Mouse (Mus musculus) ovary, postnatal 14 days (tissue): ENCODE data around the gene Phb2.

Experiments used
- DNase-seq: peaks from one replicate; pipeline ENCODE4 v3.0.0; 2022; ENCODE audit warnings: low spot score

The Phb2 gene

DNA sequence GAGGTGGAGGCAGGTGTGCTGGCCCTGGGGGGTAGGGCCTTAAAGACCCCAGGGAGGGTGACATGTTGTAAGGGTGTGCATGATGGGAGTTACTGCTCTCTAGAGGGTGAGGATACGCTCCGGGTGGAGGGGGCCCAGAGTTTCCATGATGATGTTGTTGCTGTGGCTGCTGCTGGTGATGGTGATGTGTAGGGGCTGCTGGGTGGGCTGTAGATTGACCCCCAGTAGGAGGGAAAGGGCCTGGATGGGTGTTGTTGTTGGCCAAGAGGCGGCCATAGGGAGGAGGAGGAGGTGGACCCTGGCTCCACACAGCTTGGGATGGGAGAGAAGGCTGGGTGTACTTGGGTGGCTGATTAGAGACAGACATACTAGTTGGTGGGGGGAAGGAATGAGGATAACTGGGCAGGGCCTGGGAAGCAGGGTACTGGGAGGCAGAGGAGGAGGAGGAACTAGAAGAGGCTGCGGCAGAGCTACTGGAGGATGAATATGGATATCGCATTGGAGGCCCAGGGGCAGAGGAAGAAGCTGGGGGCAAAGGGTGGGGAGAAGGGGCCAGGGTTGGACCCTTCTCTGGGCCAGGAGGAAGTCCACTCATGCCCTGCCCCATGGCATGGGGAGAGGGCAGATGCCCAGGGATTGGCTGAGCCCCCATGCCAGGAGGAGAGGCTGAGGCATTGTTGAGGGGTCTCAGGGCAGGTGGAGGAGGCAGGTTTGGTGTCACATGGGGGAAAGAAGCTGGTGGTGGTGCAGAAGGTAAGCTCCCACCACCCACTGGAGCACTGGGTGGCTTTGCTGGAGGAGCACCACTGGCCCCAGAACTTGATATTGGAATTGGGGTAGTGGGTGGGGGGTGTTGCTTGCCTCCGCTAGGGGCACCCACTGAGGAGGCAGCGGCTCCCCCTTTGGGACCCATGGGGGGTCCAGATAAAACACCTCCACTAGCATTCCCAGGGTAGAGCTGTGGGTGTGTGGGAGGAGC lies 34.8 kb downstream of the Phb2 start:
- DNase-seq = no peak

DNA sequence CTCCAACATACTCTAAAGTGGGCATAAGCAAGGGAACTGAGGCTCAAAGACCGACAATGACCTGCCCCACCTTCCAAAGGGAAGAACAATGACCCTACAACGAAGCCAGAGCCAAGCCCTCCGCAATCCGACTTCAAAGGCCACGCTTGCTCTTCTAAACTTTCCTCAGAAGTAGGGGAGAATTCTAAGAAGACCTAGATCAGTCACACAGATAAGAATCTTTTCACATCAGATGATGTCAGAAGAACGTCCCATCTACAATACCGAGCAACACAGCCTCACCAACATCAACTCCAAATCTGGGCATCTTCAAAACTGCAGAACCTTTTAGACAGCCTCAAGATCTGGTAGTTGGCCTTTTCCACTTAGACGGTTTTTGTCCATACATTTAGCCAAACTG lies 38.3 kb downstream of the Phb2 start:
- DNase-seq = no peak

DNA sequence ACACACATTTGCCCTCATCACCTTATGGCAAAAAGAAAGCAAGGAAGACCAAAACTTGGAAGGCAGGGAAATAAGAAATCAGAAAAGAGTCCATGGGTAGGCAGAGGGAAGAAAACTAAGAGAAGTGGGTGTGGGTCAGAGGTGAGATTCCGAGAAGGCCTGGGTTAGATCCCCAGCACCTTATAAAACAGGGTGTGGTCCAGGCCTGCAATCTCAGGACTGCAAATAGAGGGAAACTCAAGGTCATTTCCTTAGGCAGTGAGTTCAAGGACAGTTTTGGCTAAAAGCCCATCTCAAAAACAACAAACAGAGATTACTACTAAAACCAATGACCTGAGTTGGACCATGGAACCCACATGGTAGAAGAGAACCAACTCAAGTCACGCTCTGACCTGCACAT lies 41.7 kb downstream of the Phb2 start:
- no peak for DNase-seq

DNA sequence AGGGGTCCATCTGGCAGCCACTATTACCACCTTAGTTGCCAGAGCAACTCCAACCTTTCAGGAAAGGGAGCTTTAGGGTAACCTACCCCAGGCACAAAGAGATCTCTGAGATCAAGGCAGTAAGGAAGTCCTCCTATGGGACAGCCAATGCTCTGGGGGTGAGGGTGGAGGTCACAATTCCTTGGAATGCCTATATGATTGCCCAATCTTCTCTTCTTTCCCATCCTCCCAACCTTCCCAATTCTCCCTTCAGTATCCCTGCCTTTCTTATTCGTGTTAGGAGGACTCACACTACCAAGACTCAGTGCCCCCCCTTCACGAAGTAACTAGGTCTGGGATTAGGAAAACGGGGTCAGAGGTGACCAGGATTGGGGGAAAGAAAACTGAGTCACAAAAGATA lies 43.2 kb downstream of the Phb2 start:
- no peak for DNase-seq

DNA sequence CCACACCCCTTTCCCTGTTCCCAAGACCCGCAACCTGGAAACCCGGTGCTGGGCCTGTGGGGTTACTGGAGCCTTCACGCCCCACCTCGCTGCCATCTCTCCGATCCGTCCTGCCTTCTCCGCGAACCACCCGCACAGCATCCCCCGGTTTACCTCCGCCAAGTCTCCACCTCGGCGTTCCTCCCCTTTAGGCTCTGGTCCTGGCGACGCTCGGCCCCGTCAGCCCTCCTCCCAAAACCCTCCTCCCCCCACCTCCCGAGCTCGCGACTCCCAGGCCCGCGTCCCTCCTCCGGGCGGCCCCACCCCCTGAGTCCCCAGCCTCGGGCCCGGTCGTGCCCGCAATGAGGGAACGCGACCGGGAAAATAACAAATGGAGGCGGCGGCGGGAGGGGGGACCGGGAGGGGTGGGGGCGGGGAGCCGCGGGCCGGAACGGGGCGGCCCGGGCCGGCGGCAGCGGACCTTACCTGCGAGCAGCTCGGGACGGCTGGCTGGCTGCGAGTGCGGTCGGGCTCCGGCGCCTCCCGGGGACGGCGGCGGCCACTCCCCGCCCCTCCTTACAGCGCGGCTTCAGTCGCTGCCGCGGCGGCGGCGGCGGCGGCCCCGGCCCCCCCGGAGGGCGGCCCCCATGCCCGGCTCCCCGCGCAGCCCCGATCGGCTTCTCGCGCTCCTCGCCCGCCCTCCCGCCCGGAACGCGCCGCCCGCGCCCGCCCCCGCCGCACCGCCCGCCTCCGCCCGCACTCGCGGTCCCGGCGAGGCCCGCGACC lies 43.9 kb downstream of the Phb2 start, which contains the start of the genes Gm45234 and Atn1:
Gene Gm45234, minus strand, starts transcription at position 191 of the 765 bp plus-strand sequence.
Gene Atn1, minus strand, starts transcription at position 694 of the 765 bp plus-strand sequence.
- no peak for DNase-seq

DNA sequence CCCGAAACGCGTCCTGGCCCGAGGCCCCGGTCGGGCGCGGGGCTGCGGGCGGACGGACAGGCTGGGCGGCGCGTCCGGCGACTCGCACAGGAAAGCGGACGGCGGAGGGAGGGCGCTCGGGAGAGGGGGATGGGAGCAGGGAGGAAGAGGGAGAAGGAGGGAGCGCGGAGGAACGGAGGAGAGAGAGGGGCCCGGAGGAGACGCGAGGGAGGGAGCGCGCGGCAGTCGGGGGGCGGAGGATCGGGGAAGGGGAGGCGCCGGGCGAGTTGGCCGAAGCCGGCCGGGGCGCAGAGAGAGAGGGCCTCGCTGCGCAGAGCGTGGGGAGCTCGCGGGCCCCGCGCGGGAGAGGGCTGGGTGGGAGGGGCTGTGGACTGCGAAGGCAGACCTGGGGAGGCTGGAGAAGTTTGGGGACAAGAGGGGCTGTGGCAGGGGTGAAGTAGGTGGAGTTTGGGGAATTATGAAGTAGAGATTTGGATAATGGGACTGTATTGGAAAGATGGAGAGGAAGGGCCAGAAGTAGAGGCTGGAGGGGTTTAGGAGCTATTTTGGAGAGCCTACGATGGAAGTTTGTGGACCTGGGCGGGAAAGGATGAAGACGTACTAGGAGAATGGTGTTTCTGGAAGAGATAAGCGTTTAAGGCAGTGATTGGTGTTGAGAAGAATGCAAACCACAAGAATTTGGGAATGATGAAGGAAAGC lies 44.7 kb downstream of the Phb2 start:
- peak; percentile 77 for DNase-seq

DNA sequence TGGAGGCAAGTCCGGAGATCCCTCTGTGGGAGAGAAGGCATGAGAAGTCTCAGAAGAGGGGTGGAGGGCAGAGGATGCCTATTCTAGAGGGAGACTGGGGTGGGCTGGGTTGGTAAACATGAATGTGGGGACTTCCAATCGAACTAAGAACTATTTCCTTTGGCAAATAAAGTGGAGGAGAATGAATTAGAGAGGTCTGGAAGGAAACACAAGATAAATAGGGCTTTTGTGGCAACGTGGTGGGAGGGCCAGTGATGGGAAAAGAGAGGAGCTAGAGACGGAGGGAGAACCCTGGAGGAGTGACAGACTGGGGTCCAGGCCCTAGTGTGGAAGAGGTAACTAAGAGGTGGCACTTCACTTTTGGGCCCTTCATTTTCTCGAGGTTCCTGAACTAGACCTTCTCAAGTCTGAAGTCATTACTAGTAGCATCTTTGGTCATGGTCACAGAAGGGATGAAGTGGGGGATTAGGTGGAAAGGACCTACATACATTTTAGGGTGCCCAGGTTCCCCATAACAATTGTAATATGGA lies 45.3 kb downstream of the Phb2 start:
- DNase-seq = no peak

DNA sequence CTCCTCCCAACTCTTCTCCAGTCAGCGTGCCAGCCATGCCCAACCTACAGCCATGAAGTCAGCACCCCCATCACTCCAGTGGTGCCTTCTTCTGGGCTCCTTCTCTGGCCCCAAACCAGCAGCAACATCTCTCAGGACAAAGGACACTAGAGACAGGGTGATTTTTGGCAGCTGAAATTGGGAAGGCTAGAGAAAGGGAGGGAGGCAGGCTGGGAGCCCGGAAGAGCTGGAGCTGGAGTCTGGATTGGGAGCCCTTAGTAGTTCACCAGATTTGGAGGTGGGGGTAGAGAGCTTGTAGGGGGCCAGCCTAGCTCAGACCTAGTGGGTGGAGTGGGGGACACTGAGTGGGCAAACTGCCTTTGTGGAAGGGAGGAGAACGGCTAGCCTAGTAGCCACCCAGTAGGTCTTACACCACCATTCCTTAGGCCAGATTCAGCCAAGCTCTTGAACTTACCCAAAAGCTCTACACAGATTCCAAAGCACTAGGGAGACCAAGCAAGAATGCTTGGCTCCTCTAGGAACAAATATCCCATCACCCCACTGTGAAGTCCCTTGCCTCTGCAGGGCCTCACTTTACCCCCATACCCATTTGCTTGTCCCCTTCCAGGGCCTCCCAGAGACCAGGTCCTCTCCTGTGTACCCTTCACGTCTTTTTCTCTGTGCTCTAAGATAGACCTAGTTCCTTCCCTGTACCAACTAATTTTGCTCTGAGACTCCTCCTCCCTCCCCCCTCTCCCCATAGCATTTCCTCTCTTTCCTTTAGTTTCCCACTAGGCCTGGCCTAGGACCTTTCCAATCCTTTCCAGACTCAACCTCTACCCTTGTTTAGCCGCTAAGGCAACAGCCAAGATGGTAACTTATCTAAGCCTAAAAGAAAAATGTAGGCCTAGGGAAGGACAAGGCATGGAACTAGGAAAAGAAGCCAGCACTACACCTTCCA lies 46.0 kb downstream of the Phb2 start:
- DNase-seq = no peak

DNA sequence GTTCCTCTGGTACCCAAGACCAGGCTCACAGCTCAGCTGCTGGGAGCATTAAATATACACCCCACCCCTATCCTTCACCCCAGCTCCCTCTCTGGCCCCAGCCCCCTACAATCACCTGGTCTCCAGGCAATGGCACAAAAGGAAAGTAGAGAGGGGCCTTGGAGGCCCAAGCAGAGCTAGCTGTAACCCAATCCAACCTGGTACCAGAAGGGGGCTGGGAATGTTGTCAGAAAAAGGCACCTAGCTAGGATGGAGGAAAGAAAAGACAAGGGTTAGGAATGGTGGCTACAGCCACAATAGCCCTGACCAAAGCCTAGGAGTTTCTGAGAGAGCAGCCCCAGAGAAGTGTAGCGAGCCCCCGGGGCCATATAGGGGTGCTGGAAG lies 46.7 kb downstream of the Phb2 start:
- DNase-seq = no peak

DNA sequence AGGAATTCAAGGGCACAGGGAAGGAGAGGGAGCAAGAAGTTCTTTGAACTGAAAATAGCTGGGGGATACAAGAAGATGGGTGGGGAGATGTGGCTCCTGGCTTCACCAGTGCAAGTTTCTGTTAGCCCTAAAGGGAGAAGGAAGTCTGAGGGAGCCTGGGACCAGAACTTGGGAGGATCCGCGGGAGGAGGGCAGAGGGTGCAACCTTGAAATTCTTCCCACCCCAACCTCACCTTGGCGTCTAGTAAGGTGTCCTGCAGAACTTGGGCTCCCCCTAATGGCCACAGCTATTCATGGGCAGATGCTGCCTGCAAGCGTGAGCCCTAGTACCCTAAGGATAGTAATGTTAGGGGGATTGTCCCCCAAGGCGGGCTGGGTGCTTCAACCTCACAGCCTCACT lies 47.1 kb downstream of the Phb2 start:
- DNase-seq = peak; percentile 77

DNA sequence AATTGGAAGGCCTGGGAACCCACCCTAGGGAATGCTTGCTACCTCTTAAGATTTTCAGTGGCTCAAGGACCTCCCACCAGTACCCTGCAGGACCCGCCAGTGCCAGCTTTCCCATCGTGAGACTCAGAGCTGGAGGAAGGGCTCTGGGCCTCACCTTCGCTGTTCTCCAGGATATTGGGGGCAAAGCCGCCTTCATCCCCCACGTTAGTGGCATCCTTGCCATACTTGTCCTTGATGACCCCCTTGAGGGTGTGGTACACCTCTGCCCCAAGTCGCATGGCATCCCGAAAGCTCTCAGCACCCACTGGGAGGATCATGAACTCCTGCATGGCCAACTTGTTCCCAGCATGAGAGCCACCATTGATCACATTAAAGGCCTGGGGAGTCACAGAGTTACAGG lies 53.8 kb downstream of the Phb2 start:
- DNase-seq = no peak
